Mouse (Mus musculus): ENCODE measurements around the gene Fahd1. TPM values are rescaled to one million over a fixed set of nuclear protein-coding genes. Genes with fewer than 3 reads are reported as not detected.
A peak's percentile ranks its signal among the peaks of the same experiment; 100 is the strongest.

Fahd1 gene
- polyA plus RNA-seq, 1 experiment, result 7.8 TPM

DNA sequence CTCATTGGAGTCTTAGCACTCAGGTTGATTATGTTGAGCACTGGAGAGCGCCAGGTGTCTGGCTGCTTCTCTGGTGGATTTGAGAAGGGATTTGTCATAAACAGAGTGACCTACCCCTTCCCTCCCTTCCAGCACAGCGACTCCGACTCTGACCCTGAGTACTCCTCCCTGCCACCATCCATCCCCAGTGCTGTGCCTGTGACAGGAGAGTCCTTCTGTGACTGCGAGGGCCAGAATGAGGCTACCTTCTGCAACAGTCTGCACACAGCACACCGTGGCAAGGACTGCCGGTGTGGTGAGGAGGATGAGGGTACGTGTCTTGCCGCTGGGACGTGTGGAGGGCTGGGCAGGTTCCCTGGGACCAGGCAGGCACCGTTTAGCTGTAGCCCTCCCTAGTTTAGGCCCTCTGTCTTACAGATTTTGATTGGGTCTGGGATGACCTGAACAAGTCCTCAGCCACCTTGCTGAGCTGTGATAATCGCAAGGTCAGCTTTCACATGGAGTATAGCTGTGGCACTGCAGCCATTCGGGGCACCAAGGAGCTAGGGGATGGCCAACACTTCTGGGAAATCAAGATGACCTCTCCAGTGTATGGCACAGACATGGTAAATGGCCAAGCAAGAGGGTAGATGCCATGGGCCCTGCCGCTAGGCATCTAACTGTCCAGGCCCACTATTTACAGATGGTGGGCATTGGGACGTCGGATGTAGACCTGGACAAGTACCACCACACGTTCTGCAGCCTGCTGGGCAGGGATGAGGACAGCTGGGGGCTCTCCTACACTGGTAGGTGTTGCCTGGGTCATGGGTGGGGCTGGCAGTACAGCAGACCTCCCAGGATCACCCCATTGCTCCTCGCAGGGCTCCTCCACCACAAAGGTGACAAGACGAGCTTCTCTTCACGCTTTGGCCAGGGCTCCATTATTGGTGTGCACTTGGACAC is 40.3 kb upstream of the Fahd1 start:
- WGBS, result 96% methylated on average over 19 of the region's 19 CpGs
- H3K27ac ChIP-seq (ENCODE audit: control insufficient read depth, insufficient read depth, low read length), result no peak overlapping the region
- H3K4me1 ChIP-seq (replicated peaks; ENCODE audit: control insufficient read depth, insufficient read depth, low read length), result peaks cover 20% of the 10 kb centered on the region
- TF ChIP-seq POLR2A (IDR thresholded peaks at IDR 0.05; ENCODE audit: control insufficient read depth, extremely low read depth, insufficient read depth, low read length, poor library complexity), result no peak
- no peak for TF ChIP-seq CTCF (IDR thresholded peaks at IDR 0.05; ENCODE audit: borderline replicate concordance, control insufficient read depth, extremely low read depth, insufficient read depth, low read length, poor library complexity)
- H3K27me3 ChIP-seq (ENCODE audit: control insufficient read depth, insufficient read depth, low read length), result no peaks in the 10 kb centered on the region
- peaks cover 22% of the 10 kb centered on the region for H3K36me3 ChIP-seq (ENCODE audit: control insufficient read depth, insufficient read depth, low read length)
- no peak for DNase-seq
- no peak overlapping the region for H3K4me3 ChIP-seq (ENCODE audit: control insufficient read depth, insufficient read depth, low read length)

DNA sequence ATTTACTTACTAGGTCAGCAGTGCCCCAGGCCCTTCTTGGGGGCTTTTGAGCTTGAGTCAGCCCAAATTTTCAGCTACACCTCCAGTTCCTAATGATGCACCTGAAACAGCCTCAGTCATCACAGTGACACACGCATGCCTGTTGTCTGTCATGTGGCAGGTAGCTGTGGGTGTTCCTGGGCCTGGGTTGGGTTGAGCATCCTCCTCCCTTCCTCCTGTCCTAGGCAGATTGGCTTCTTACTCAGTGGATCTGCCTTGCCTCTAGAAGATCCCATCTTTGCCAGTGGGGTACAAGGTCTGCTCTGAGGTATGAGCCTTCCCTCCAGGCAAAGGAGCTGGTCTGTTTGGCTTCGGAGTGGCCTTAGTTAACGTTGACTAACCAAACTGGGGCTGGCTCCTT is 38.7 kb upstream of the Fahd1 start:
- TF ChIP-seq CTCF (IDR thresholded peaks at IDR 0.05; ENCODE audit: borderline replicate concordance, control insufficient read depth, extremely low read depth, insufficient read depth, low read length, poor library complexity) (no peak), POLR2A (IDR thresholded peaks at IDR 0.05; ENCODE audit: control insufficient read depth, extremely low read depth, insufficient read depth, low read length, poor library complexity) (no peak)
- H3K36me3 ChIP-seq (ENCODE audit: control insufficient read depth, insufficient read depth, low read length), result peaks cover 22% of the 10 kb centered on the region
- H3K4me1 ChIP-seq (replicated peaks; ENCODE audit: control insufficient read depth, insufficient read depth, low read length), result peaks cover 16% of the 10 kb centered on the region
- H3K27me3 ChIP-seq (ENCODE audit: control insufficient read depth, insufficient read depth, low read length), result no peaks in the 10 kb centered on the region
- H3K4me3 ChIP-seq (ENCODE audit: control insufficient read depth, insufficient read depth, low read length), result no peak overlapping the region
- 99% methylated on average over 3 of the region's 3 CpGs for WGBS
- H3K27ac ChIP-seq (ENCODE audit: control insufficient read depth, insufficient read depth, low read length), result no peak overlapping the region
- no peak for DNase-seq

DNA sequence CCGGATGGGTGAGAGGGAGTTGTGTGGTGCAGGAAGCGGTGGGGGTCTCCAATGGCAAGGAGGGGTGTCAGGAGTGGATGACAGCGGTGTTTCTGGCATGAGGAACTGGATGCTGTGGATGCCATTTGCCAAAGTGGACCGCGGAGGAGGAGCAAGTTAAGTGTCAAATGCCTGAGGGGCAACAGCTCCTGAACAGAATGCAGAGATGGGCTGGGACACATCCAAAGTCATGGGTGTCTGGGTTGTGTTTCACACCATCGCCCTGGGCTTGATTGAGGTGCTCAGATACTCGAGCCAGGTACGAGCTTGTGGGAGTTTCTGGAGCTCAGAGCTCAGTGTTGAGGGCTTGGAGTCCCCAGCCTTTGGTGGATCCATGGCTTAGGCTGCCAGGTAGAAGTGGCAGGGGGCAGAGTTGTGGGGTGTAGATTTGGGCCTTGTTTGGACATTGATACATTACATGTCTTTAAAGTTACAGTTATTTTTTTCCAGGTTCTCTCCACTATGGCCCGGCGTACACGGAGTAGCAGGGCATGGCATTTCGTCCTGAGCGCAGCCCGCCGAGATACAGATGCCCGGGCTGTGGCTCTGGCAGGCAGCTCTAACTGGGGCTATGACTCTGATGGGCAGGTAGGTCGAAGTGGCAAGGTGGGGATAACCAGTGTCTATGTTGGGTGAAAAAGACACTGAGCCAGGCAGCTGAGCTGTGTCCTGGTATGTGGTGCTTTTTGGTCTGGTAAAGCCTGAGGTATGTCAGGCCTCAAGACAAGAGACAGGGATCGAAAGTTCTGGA is 37.3 kb upstream of the Fahd1 start:
- 63% methylated on average over 18 of the region's 18 CpGs for WGBS
- Histone ChIP-seq H3K27ac (ENCODE audit: control insufficient read depth, insufficient read depth, low read length) (no peak overlapping the region), H3K4me1 (replicated peaks; ENCODE audit: control insufficient read depth, insufficient read depth, low read length) (peaks cover 16% of the 10 kb centered on the region), H3K27me3 (ENCODE audit: control insufficient read depth, insufficient read depth, low read length) (no peaks in the 10 kb centered on the region), H3K4me3 (ENCODE audit: control insufficient read depth, insufficient read depth, low read length) (peak overlapping the region; percentile 75), H3K36me3 (ENCODE audit: control insufficient read depth, insufficient read depth, low read length) (peaks cover 27% of the 10 kb centered on the region)
- no peak for DNase-seq
- TF ChIP-seq CTCF (IDR thresholded peaks at IDR 0.05; ENCODE audit: borderline replicate concordance, control insufficient read depth, extremely low read depth, insufficient read depth, low read length, poor library complexity) (no peak), POLR2A (IDR thresholded peaks at IDR 0.05; ENCODE audit: control insufficient read depth, extremely low read depth, insufficient read depth, low read length, poor library complexity) (no peak)

DNA sequence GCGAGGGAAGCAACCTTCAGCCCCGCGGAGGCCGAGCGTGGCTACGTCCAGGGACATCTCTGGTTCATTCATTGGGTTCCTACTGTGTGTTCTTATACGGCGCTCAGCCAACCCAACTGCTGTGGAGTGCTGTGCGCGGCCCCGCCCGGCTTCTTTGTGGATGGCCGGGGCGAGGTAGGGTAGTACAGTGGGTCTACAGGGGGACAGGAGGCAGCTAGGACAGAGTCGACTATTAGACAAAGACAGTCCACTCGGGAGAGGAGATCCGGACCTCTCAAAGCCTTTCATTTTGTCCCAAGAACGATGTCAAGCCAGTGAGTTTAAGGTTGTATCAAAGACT is 36.7 kb upstream of the Fahd1 start:
- no peaks in the 10 kb centered on the region for H3K27me3 ChIP-seq (ENCODE audit: control insufficient read depth, insufficient read depth, low read length)
- WGBS, result under 1% methylated on average over 18 of the region's 18 CpGs

DNA sequence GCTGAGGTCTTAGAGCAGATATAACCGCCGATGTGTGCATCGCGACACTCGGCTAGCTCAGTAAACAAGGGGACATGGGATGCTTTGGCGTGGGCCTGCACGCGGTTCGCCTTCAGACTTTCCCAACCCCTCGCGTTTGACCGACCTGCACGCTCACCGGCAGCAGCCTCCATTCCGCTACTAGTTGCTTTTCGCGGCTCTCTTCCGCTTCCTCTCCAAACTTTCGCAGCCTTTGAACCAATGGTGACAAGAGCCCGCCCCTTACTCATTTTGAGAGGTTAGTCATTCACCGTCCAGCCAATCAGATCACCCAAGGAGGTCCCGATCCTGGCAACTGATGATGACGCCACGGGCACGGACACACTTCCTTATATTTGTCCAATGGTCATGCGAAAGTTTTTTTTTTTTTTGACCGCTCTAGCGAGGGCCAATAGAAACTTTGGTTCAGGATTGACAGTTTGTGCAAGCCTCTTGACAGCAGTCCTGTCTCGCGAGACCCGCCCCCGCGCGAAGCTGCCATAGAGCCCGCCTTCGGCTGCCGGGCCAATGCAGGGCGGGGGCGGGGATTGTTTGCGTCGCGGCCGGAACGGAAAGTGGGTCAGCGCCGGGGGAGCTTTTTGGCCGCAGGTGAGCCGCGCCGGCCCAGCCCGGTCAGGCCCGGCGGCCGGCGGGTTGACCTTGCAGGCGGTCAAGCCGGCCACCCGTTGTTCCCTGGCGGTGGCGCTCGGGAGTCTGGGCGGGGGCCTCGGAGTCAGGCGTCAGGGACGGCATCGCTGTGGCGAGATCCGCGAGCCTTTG is 36.2 kb upstream of the Fahd1 start, which contains the start of the genes Nubp2 and Spsb3:
Gene Nubp2, minus strand, starts transcription at position 216 of the 798 bp plus-strand sequence.
Gene Spsb3, plus strand, starts transcription at position 510 of the 798 bp plus-strand sequence.
- no peaks in the 10 kb centered on the region for H3K27me3 ChIP-seq (ENCODE audit: control insufficient read depth, insufficient read depth, low read length)
- no peak within 1 kb of the TSS for H3K27ac ChIP-seq (ENCODE audit: control insufficient read depth, insufficient read depth, low read length)
- peaks cover 16% of the 10 kb centered on the region for H3K4me1 ChIP-seq (replicated peaks; ENCODE audit: control insufficient read depth, insufficient read depth, low read length)
- WGBS, result under 1% methylated on average over 69 of the region's 69 CpGs
- TF ChIP-seq POLR2A (IDR thresholded peaks at IDR 0.05; ENCODE audit: control insufficient read depth, extremely low read depth, insufficient read depth, low read length, poor library complexity), result peak; percentile 66; the same call in 1 of the 2 replicates
- peak; percentile 38; the same call in 1 of the 2 replicates for TF ChIP-seq CTCF (IDR thresholded peaks at IDR 0.05; ENCODE audit: borderline replicate concordance, control insufficient read depth, extremely low read depth, insufficient read depth, low read length, poor library complexity)
- DNase-seq, result peak; percentile 96
- peaks cover 20% of the 10 kb centered on the region for H3K36me3 ChIP-seq (ENCODE audit: control insufficient read depth, insufficient read depth, low read length)
- peak within 1 kb of the TSS; percentile 83 for H3K4me3 ChIP-seq (ENCODE audit: control insufficient read depth, insufficient read depth, low read length)

More for the DNA sequence above, 36.7 kb upstream of the Fahd1 start:
- peaks cover 22% of the 10 kb centered on the region for H3K36me3 ChIP-seq (ENCODE audit: control insufficient read depth, insufficient read depth, low read length)
- TF ChIP-seq CTCF (IDR thresholded peaks at IDR 0.05; ENCODE audit: borderline replicate concordance, control insufficient read depth, extremely low read depth, insufficient read depth, low read length, poor library complexity) (no peak), POLR2A (IDR thresholded peaks at IDR 0.05; ENCODE audit: control insufficient read depth, extremely low read depth, insufficient read depth, low read length, poor library complexity) (no peak)
- H3K4me3 ChIP-seq (ENCODE audit: control insufficient read depth, insufficient read depth, low read length), result peak overlapping the region; percentile 75
- peaks cover 16% of the 10 kb centered on the region for H3K4me1 ChIP-seq (replicated peaks; ENCODE audit: control insufficient read depth, insufficient read depth, low read length)
- no peak overlapping the region for H3K27ac ChIP-seq (ENCODE audit: control insufficient read depth, insufficient read depth, low read length)
- DNase-seq, result no peak
